Mouse (Mus musculus): ENCODE data around the gene C2cd2l. TPM values are rescaled to one million over a fixed set of nuclear protein-coding genes. Genes with fewer than 3 reads are reported as not detected.
"Not testable (repeated sequence)": the region's sequence is repeated elsewhere in the genome, so short reads cannot be mapped to it uniquely, and the experiment has no call there.

C2cd2l gene
- 10 to 100 TPM; 10.4 to 18.9 (median 15.2) TPM for total RNA-seq (2022)

DNA sequence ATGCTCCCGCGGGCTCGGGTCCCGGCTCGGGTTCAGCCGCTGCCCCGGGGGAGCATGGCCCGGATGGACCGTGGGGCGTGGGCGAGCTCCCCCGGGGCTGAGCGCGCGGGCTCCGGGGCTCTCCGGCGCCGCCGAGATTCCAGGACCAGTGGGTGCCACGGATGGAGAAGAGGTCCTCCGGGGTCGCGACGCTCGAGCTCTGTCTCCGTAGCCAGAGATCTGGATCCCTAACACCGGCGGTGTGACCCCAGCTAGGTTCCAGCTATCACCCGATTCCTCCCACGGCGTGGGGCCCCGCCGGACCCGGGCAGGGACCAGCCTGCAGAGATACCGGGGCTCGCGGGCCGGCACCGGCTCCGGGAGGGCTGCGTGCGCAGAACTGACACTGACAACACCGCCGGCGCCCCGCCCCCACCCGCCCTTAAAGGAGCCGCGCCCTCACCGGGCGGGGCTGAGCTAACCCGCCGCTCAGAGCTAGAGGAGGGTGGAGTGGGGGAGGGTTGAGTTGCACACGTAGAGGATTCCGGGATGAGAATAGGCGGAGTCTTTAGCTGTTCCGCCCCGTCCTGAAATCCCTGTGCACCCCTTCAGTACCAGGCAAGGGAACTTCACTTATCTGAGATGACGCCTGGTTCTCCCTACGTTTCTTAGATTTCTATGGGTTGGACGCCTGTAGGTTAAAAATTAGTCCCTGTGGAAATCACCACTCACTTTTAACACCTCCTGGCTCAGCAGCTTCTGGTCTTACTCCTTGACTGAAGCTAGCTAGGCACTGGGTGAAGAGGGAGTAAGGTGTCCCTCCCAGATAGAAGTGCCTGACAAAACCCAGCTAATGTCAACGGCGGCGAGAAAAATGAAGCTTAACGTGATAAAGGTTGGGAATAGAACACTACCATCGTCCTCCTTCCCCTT, at the start of gene C2cd2l:
Gene C2cd2l, minus strand, starts transcription at position 399 of the 912 bp plus-strand sequence.
- DNase-seq (ENCODE audit: low spot score in 2 of 2) = peak; percentile 86 to 89

DNA sequence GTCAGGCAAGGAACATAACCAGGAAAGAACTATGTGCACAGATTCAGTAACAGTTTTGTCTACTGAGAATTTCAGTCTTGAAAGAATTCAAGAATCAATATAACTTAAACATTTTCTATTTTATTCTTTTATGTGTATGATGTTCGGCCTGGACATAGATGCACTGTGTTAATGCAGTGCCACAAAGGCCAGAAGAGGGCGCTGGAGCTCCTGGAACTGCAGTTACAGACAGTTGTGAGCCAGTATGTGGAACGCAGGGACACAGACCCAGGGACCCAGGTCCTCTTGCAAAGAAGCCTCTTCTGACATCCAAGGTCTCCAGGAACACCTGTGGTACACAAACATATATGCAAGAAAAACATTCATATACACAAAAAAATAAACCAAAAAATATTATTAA, 44.4 kb upstream of the C2cd2l start:
- no peak for DNase-seq (ENCODE audit: low spot score in 2 of 2)

DNA sequence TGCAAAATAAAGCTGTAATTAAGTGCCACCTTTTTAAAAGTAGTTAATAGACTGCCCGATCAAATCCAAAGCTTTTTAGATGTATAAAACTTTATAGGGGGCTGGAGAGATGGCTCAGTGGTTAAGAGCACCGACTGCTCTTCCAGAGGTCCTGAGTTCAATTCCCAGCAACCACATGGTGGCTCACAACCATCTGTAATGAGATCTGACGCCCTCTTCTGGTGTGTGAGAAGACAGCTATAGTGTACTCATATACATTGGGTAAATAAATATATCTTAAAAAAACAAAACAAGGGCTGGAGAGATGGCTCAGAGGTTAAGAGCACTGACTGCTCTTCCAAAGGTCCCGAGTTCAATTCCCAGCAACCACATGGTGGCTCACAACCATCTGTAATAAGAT, 41.8 kb upstream of the C2cd2l start:
- DNase-seq (ENCODE audit: low spot score in 2 of 2) = not testable (repeated sequence)

DNA sequence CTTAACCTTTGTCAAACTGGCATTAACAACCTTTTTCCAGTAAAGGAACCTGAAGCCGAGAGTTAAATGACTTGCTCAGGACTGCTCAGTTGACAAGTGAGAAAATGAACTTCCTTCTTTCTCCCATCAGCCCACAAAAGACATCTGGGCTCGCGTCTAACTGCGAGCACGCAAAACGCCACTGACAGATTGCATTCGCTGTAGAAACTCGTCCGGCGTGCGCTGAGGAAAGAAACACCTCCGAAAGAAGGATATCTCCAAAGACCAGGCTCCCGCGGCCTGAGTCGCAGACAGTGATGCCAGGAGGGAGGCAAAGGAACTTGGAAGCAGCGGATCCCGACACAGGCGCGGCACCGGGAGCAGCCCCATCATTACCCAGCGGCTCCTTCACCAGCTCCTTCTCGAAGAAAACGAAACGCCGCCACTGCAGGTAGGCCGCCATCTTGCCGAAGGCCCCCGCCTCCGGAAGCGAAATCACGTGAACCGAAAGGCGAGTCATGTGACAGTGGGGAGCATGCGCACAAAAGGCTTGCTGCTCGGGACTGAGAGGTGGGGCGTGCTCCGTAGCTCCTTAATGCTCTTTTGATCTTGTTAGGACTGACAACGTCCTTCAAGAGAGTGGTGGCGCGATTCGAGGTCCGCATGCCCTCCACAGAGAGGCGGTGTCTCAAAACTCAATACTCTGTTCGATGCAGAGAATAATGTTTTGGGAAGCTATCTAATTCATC, 41.3 kb upstream of the C2cd2l start, which contains the start of gene Vps11:
Gene Vps11, minus strand, starts transcription at position 481 of the 728 bp plus-strand sequence.
- peak; percentile 86 to 92 for DNase-seq (ENCODE audit: low spot score in 2 of 2)

DNA sequence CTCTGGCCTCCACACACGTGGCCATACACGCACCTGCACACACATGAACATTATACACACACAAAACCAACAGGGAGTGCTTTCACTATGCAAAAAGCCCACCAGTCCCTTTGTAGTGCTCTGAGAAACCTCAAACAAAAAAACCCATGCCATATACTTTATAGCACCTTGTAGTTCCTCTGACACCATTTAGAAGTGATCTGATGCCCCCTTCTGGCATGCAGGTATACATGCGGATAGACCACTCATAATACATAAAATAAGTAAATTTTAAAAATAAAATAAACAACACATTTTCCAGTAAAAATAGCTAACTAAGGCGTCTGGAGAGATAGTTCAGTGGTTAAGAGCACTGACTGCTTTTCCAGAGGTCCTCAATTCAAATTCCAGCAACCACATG, 37.1 kb upstream of the C2cd2l start:
- DNase-seq (ENCODE audit: low spot score in 2 of 2) = no peak

DNA sequence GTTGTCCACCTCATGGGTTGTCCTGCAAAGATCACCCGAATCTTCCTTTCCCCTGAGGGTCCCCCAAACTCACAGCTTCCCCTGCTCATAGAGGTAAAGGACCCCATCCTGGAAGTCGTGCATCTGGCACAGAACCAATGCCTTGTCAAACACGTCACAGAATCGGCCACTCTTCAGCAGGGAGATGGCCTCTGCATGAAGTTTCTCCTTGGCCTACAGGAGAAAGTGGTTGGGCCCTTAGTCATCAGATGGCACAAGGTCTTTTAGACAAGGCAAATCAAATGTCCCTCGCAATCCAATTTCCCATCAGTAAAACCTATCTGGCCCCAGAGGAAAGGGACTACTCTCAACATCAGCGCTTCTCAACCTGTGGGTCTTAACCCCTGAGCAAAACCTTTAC, 33.1 kb upstream of the C2cd2l start:
- no peak for DNase-seq (ENCODE audit: low spot score in 2 of 2)

DNA sequence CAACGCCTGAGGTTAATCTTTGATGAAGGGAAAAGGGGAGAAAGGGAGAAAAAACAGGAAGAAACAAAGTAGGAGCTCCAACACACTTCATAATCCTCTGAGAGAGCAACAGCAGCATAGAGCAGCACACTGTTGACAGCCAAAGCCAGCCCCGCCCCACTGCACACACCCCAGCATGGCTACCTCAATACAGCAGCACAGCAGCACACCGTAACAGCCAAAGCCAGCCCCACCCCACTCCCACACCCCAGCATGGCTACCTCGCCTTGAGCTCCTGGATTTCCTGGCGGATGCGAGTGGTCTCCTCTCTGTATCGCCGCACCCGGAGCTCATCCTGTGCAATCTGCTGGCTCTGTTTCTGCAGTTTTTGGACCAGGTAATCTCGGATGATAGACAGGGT, 32.3 kb upstream of the C2cd2l start:
- no peak for DNase-seq (ENCODE audit: low spot score in 2 of 2)

DNA sequence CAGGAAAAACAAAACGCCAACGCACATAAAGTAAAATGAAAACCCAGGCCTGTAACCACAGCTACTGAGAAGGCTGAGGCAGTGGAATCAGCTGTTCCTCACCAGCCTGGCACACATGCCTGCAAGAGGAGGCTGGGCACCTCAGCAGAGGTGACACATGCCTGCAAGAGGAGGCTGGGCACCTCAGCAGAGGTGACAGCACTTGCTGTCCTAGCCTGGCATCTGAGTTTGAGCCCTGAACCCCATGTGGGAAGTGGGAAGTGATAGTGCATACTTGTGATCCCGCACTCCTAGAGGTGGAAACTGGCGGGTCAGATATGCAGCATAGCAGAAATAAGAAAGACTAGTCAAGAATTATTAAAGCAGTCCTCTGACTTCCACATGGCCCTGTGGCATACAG, 31.3 kb upstream of the C2cd2l start:
- no peak for DNase-seq (ENCODE audit: low spot score in 2 of 2)

DNA sequence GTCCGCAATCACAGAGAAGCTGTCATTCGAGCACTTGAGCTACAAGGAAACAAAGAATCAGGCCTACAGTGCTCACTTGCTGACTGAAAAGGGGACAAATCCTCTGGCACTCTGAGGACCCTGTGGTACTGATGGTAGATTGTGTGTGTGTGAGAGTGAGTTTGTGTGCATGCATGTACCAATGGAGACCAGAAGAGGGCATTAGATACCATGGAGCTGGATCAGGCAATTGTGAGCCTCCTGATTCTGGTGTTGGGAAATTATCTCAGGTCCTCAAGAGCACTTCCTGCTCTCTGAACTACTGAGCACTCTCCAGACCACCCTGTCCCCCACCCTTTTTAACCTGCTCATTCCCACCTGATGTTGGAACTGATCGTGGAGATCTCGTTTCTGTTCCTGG, 28.5 kb upstream of the C2cd2l start:
- DNase-seq (ENCODE audit: low spot score in 2 of 2) = no peak

DNA sequence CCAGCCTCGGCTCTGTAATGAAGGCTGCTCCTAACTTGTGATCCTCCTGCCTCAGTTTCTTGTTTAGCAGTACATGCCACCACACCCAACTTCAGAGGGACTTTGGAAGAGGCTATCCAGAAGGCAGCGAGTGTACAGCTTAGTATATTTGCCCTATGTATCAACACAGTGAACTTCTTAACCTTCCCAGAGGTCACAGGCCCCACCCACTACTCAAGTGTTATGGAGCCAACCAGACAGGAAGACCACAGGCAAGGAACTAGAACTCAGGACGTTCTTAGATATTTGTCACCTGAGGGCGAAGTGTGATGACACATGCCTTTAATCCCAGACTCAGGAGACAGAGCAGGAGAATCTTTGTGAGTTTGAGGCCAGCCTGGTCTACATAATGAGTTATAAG, 27.5 kb upstream of the C2cd2l start:
- DNase-seq (ENCODE audit: low spot score in 2 of 2) = no peak

DNA sequence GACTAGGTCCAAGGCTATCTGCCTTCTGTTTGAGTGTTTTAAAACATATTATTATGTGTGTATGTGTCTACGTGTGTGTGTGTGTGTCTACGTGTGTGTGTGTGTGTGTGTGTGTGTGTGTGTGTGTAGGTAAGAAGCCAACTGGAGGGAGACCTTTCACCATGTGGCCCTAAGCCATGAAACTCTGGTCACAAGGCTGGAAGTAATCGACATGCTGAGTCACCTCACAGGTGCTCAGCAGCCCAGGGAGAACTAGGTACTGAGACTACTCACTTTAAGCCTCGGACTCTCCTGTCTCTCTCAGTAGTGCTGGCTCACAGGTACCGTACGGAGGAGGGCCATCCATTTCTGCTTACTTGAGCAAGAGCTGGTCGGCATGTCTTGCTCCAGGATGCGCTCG, 27.1 kb upstream of the C2cd2l start:
- DNase-seq (ENCODE audit: low spot score in 2 of 2) = no peak

DNA sequence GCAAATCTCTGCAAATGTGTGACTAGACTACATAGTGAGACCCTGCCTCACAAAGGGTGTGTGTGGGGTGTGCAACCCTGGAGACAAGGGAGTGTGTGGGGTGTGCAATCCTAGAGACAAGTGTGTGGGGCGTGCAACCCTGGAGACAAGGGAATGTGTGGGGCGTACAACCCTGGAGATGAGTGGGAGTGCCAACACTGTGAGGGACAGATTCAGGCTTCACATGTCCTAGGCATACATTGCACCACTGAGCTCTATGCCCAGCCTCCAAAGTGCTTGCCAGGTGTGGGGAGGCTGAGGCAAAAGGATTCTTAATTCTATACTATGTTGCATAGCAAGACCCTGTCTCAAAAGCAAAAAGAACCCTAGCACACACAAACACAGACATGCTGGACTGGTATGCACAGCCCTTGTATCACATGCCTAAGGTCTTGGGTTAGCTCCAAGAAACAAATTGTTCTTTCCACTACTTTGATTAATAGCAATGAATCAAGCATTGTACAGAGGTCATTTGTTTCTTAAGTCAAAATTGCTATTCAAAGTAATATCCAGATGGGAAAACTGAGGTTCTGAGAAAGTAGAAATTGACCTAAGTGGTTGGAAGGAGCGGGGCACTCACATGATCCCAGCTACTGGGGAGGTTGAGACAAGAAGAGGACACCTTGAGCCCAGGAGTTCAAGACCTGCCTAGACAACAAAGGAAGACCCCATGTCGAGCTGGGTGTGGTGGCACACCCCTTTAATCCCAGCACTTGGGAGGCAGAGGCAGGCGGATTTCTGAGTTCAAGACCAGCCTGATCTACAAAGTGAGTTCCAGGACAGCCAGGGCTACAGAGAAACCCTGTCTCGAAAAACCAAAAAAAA, 25.7 kb upstream of the C2cd2l start:
- DNase-seq (ENCODE audit: low spot score in 2 of 2) = no peak

DNA sequence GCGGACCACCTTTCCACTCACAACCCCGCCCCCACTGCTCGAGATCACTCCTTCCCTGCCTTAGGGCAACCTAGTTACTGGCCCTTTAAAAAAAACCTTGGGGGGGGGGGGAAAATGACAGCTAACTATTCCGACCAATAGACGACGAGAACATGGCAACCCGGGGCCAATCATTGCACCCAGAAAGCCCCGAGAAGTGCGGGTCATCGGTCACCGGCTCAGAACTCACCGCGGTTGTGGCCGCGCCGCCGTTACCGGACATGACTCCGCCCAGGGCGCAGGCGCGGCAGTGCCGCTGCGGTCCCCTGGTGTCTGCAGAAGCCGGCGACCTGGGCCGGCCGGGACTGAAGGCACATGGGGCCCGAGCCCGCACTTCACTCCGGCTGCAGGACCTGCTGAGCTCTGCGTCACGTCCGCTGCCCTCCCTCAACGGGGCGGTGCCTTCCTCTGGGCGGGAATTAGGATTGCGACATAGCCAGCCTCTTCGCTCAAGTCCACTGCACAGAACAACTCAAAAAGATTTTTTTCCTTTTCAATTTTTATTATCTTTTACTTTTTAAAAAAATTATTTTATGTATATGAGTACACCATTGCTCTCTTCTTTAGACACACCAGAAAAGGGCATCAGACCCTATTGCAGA, 23.8 kb upstream of the C2cd2l start, which contains the start of gene Hmbs:
Gene Hmbs, minus strand, starts transcription at position 448 of the 641 bp plus-strand sequence.
- peak; percentile 82 to 84 for DNase-seq (ENCODE audit: low spot score in 2 of 2)

DNA sequence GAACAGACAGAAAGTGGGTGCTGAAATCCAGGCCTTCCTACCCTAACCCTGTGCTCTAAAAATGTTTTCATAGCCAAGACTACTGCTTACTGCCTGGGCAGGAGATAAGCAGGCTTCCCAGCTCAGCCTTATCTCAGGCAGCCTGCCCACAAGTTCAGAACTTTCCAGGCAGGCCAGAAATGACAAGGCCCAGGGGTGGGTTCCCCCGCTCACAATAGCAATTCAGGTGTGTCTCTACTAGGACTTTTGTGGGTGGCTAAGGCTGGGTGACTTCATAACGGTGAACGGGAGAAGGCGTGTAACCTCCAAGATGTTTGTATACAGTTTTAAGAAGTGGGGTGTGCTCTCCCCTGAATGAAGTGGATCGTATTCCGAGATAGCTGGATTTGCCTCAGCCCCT, 23.2 kb upstream of the C2cd2l start:
- no peak for DNase-seq (ENCODE audit: low spot score in 2 of 2)

DNA sequence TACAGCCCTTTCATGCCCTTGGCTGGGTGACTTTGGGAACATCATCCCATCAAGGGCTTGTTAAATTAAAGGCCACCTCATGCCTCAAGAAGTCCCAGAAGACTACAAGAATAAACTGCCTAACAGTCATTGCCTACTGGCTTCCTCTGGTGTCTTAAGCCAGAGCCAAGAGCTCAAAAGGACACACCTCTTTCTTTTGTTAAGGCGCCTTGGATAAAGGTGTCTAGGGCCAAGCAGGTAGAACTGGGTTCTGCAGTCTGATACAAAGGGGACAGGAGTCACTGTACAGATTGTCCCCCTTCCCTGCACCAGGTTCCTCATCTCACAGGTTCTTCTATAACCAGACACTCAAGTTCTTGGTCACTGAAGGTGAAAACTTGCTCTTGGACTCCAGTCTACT, 22.5 kb upstream of the C2cd2l start:
- DNase-seq (ENCODE audit: low spot score in 2 of 2) = no peak

DNA sequence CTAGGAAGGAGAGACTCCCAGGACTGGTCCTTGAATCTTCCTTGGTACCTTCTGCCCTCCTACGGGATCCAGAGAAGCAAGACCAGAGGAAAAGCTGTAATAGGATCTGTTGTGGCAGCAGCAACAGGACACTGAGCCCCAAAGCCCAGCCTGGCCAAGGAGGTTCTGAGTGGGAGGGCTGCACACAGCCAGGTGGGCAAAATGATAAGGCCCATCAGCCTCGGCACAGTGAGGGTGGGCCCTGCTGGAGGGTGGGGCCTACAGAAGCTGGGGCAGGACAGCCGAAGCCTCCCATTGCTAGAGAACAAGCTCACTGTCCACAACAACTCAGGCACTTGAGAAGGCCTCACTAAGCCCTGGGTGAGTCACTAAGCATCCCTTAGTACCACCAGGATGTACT, 22.1 kb upstream of the C2cd2l start:
- no peak for DNase-seq (ENCODE audit: low spot score in 2 of 2)

DNA sequence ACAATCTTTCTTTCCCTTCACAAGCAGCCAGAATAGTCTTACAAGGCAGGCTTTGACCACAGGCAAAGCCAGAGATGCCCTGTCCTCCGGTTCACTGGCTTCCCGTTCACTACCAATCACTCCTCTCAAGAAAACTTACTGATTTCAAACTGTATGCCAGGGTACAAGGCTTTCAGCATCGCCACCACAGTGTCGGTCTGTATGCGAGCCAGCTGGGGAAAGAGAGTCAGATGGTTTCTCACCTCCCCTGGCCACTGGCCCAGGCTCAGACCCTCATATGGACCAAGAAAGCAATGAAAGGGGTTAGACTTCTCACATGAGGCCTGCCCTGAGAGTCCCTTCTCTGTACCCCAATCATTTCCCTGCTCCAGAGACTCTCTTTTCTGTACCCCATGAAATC, 21.4 kb upstream of the C2cd2l start:
- no peak for DNase-seq (ENCODE audit: low spot score in 2 of 2)

DNA sequence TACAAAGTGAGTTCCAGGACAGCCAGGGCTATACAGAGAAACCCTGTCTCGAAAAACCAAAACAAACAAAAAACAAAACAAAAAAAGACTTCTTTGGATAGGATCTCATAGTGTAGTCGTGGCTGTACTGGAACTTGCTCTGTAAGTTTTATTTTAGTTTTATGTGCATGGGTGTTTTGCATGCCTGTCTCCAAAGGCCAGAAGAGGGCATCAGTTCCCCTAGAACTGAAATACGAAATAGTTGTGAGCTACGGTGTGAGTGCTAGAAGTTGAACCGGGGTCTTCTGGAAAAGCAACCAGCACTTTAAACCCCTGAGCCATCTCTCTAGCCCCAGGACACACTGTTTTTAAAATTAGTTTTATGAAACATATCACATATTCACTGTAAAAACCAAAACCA, 18.5 kb upstream of the C2cd2l start:
- DNase-seq (ENCODE audit: low spot score in 2 of 2) = no peak

DNA sequence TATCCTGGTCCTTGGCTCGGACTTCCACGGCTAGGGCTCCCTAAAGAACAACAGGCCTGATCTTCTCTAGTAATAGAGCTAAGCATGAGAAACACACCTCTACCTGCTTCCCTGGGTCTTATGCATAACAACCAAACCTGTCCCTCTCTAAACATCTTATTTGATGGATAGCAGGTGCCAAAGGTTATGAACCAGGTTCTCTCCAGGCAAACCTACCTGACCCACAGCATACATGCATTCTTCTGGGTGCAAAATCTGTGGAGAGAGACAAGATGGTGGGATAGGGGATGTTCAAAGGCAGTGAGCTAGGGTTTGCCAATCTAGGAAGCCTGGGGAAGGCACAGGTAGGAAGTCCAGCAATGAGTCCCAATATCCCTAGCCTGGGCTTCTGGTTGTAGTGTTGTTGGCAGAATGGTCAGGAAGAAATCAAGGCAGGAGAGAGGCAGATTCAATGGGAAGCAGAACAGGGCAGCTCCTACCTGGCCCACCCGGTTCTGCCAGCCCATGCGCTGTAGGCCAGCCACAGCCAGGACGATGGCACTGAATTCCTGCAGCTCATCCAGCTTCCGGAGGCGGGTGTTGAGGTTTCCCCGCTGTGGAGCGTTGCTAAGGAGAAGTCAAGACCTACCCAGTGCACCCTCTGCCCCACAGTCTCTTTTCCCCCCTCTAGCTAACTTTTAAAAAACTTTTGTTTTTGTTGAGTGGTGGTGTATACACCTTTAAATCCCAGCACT, 17.5 kb upstream of the C2cd2l start:
- no peak for DNase-seq (ENCODE audit: low spot score in 2 of 2)

DNA sequence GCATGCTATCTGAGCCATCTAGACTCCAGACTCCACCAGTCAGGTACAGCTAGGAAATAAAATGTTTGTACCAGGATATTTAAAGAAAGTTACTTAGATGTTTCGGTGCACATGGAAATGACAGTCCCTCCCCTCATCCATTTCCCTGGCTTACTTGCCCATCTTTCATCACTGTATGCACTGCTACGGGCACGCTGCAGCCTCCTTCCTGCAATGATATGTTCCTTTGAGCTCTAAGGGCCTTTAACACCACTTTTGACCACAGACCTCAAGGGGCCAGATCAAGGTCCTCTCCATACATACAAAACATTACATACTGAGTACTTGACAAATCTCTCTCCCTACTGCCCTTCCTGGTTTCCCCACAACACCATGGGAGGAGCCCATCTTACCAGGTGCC, 16.9 kb upstream of the C2cd2l start:
- no peak for DNase-seq (ENCODE audit: low spot score in 2 of 2)
